Mouse (Mus musculus): Measurements from ENCODE around the gene 4933434E20Rik.

Gene 4933434E20Rik

GRCm38 (mm10) chr3:90051441-90052350 is at the start of gene 4933434E20Rik:
TSS of gene 4933434E20Rik (plus strand) at chr3:90051636.
- DNase-seq (ENCODE audit: low spot score) = peak; percentile 68

DNA sequence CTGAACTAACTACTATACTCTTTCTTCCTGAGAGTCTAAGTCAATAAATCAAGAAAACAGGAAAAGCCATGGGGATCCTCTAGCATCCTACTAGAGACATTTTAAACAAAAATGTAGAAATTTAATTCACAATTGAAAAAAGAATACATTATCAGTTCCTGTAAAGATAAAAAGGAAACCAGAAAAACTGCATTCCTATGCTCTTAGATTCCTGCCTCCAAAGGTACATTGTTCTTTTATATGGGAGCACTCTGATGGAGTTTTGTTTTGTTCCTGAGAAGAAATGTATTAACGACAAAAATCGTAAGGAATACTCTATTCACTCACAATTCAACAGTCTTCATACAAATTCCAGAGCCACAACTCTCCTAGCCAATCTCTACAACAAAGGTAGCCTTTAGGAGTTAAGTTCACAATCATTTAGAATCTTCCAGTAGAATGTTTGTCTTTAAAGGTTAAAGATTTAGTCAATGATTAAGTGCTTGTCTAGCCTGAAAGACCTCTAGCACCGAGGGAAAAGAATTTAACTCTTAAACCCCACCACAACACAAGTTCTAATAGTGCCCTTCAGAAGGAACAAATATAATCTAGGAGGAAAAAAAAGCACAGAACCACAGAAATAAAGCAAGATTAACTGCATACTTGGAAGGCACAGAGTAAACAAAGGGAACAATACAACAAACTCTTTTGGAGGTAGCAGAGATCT is 47.2 kb upstream of the 4933434E20Rik start:
- DNase-seq (ENCODE audit: low spot score) = no peak

GRCm38 (mm10) chr3:90010291-90010690 is 41.1 kb upstream of the 4933434E20Rik start:
- DNase-seq (ENCODE audit: low spot score) = no peak

DNA sequence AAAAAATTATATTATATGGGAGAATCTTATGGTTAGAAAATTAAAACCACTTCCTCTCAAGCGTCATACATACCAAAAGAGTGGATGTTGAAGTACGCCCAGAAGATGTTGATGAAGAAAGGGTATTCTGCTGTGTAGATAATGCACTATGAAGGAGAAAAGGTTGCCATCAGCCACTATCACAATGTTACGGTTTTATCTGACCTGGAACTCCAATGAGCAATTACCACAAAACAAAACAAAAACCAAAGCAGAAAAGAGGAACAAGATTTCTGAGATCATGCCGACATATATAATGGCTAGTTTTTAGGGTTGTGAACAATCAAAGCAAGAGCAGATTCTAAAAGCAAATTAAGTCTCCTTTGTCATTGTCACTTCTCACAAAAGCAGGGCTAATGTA is 34.8 kb upstream of the 4933434E20Rik start:
- no peak for DNase-seq (ENCODE audit: low spot score)

DNA sequence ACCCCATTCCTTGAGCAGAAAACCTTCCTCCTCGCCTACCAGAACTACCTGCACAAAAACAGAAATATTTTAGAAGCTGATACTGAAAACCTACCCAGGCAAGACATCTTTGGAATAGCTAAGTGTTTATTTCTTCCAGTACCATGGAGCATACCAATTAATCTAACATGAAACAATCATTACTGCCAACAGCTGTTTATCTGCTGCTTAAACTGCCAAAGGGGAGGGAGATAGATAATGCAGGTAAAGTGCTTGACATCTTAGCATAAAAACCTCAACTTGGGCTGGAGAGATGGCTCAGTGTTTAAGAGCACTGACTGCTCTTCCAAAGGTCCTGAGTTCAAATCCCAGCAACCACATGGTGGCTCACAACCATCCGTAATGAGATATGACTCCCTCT is 16.8 kb upstream of the 4933434E20Rik start:
- no peak for DNase-seq (ENCODE audit: low spot score)

DNA sequence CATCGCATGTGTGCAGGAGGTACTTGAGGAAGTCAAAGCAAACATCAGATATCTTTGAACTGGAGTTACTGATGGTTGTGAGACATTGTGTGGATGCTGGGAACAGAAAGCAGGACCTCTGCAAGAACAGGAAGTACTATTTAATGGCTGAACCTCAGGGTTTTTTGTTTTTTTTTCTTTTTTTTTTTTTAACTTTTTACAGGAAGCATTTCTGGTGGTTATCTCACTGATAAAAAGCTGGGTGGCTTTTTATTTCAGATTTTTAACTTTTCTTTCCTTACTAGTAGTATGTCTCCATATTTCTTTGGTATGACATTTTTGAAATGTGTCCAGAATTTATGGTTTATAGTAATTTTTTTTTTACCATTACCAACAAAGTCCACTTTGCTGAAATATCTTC is 15.2 kb upstream of the 4933434E20Rik start:
- no peak for DNase-seq (ENCODE audit: low spot score)

DNA sequence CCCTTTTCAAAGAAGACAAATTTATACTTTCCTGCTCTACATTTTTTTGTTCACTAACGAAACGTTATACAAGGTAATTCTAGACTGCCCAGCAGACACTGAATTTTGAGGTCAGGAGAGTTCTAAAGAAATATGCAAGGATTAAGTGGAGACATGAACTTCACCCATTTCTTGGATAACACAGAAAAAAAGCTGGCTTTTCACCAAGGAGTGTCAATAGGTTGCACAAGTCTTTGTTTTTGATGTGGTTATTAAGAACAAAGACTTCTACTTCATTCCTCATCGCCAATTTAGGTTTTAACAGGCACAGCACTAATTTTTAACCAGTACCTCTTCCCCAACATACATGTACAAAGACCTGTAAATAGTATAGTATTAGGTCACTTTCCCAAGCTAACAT is 1.7 kb upstream of the 4933434E20Rik start:
- no peak for DNase-seq (ENCODE audit: low spot score)

DNA sequence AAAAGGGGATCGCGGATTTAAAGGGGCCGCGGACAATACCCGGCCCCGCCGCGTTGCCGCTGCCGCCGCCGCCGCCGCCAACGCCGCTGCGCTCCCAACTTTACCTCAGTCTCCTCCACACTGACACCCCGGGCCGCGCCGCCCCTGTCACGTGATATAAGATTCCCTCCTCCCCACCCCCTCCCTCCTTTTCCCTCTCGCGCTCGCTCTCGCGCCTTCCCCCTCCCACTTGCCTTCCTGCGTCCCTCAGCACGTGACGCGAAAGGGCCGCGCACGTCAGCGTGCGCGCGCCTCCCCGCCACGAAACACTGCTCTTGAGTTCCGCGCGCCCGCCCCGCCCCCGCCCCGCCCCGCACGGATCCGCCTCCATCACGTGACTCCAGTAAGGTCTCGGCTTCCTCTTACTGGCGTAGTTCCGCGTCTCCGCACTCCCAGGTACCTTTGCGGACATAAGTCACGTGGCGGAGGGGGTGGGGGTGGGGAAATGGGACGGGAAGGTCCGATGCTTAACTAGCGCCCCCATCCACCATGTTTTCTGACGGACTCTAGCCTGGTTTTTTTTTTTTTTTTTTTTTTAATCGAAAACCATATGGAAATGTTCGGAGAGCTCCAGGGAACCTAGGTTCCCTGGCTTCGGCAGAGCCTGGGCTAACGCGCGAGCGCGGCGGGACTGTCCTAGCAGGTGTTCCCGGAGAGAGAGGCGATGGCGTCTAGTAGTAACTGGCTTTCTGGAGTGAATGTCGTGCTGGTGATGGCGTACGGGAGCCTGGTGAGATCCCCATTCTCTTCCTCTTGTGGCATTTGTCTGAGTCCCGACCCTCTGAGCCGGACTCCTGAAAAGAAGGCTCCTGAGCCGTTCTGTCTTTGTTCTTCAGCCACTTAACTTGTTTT is 1.2 kb downstream of the 4933434E20Rik start, which contains the start of gene Ubap2l:
Ubap2l (minus strand) TSS at position 278 of the 891 bp plus-strand sequence.
- peak; percentile 98 for DNase-seq (ENCODE audit: low spot score)

DNA sequence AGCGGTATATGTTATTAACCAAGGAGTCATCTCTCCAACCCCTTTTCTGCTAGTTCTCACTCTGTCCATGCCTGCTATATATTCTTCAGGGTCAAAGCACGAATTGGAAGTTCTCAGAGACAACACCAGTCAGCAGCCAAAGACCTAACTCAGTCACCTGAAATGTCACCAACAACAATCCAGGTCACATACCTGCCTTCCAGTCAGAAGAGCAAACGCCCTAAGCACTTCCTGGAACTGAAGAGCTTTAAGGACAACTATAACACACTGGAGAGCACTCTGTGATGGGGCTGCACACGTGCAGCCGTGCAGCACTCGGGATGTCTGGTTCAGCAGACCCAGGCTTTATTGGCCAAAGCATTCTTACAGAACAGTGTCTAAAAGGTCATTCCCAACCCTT is 10.1 kb downstream of the 4933434E20Rik start:
- no peak for DNase-seq (ENCODE audit: low spot score)

DNA sequence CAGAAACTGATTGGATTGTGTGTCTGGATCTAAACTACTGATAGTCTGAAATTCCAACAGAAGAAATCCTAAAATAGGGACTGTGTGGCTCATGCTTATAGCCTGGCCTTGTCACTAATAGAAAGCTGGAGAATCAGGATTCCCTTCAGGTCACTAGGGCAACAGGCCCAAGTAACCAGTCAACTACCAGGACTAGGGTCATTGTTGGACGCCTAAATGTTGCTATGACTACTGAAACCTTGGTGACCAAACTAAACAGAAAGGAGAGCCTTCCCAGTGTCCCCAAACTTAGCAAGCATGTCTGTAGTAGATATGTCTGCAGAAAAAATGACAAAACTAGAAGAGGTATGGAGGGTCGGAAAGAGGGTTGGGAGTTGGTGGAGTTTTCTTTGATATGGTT is 11.1 kb downstream of the 4933434E20Rik start:
- DNase-seq (ENCODE audit: low spot score) = no peak

DNA sequence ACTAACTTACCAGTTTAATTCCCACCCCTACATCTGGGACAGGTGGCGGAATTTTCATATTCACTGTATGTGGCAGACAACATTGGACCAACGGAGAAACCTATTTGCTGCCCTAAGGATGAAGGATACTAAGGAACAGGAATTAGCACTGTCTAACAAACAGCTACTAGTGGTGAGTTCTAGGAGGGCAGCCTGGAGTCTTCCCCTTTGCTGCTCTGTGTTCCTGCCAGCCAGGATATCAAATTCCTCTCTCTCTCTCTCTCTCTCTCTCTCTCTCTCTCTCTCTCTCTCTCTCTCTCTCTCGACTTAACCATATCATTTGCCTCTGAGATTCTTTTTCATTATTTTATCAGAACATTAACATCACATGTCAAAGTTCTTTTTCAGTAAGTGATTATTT is 12.9 kb downstream of the 4933434E20Rik start:
- DNase-seq (ENCODE audit: low spot score) = no peak

DNA sequence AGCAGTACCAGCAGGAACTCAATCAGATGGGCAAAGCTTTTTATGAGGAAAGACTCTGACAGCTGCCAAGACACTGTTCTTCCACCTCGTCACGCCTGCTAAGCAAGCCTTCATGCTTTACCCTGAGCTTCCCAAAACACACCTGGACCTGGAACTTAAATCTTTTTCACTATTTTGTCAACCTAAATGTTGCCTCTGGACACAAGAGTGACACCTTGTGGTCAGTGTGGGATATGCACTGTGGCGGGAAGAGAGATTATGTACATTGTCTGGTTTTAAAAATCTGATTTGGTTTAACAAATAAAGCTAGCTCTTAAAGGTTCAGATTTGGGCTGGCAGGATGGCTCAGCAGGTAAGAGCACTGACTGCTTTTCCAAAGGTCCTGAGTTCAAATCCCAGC is 14.1 kb downstream of the 4933434E20Rik start:
- DNase-seq (ENCODE audit: low spot score) = peak; percentile 74

GRCm38 (mm10) chr3:90067851-90068250 is 16.4 kb downstream of the 4933434E20Rik start:
- no peak for DNase-seq (ENCODE audit: low spot score)

- no peak for DNase-seq (ENCODE audit: low spot score)
These were observed 18.3 kb downstream of the 4933434E20Rik start for GRCm38 (mm10) chr3:90069688-90070087.

- DNase-seq (ENCODE audit: low spot score) = no peak
These were observed 20.9 kb downstream of the 4933434E20Rik start, which contains the start of gene Tpm3 for GRCm38 (mm10) chr3:90072294-90072693. TSS of gene Tpm3 (plus strand) at chr3:90072649.

- DNase-seq (ENCODE audit: low spot score) = peak; percentile 94
These were observed 25.7 kb downstream of the 4933434E20Rik start for GRCm38 (mm10) chr3:90076921-90077716.

DNA sequence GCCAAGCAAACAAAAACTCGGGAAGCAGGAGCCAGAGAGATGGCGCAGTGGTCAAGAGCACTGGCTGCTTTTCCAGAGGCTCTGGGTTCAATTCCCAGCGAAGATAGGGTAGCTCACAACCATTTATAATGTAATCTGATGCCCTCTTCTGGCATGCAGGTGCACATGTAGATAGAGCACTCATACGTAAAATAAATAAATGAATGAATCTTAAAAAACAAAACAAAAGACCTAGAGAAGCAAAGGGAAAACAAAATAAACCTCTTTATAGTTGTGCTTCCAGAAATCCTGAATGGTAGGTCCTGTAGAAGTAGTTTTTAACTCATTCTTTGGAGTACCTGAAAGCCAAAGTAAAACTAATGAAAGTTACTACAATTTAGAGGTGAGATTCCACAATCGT is 26.8 kb downstream of the 4933434E20Rik start:
- no peak for DNase-seq (ENCODE audit: low spot score)

DNA sequence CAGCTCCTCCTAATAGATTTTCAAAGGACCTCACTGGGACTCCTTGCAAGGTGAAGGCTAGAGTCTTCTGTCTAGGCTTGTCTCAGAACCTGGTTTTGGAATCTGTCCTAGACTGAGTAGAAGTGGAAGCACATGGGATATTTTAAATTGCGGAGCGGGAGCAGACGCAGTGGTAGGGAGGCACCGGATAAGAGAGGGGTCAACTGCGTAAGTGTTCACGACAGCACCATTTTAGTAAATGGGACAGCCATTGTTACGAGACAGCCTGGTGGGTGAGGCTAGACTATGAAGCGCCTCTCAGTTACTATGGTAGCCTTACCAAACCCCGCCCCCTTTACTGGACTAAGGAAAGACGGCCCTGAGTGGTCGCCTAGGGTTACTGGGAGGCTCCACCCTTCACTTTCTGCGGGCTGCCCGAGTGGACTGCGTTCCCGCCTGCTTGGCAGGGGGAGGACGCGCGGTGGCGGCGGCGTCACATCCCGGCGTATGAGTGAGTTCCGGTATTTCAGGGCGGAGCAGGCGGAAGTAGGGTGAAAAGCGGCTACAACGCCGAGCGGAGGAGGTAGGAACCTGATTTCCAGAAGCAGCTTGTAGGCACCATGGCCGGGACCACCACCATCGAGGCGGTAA is 27.8 kb downstream of the 4933434E20Rik start:
- peak; percentile 99 for DNase-seq (ENCODE audit: low spot score)

GRCm38 (mm10) chr3:90079763-90080497 is 28.5 kb downstream of the 4933434E20Rik start:
- DNase-seq (ENCODE audit: low spot score) = peak; percentile 82

GRCm38 (mm10) chr3:90080498-90080863 is 29.0 kb downstream of the 4933434E20Rik start:
- DNase-seq (ENCODE audit: low spot score) = no peak
